Mouse (Mus musculus) B cell, adult 2 months (primary cell): Measurements from ENCODE around the gene Atad1.
A peak's percentile ranks its signal among the peaks of the same experiment; 100 is the strongest.
"Not testable (repeated sequence)": the region's sequence is repeated elsewhere in the genome, so short reads cannot be mapped to it uniquely, and the experiment has no call there.

ENCODE experiments used
- DNase-seq, 2 experiments: peaks; one replicate each; pipeline ENCODE4 v3.0.0; 2022

Atad1 gene

GRCm38 (mm10) chr19:32739686-32740085 lies at the start of gene Atad1:
Gene Atad1, minus strand, starts transcription at chr19:32739786.
- DNase-seq: no peak

- DNase-seq: not testable (repeated sequence)
These were observed 48.4 kb upstream of the Atad1 start for GRCm38 (mm10) chr19:32788016-32788415.

- not testable (repeated sequence) for DNase-seq
These were observed 47.8 kb upstream of the Atad1 start for GRCm38 (mm10) chr19:32787388-32787787.

- no peak for DNase-seq
These were observed 41.9 kb upstream of the Atad1 start for GRCm38 (mm10) chr19:32781305-32782071.

- no peak for DNase-seq
These were observed 39.5 kb upstream of the Atad1 start for GRCm38 (mm10) chr19:32779131-32779530.

- DNase-seq: no peak
These were observed 38.8 kb upstream of the Atad1 start for GRCm38 (mm10) chr19:32778411-32778810.

GRCm38 (mm10) chr19:32762493-32762892 lies 22.9 kb upstream of the Atad1 start:
- DNase-seq: no peak

GRCm38 (mm10) chr19:32761162-32761561 lies 21.6 kb upstream of the Atad1 start:
- no peak for DNase-seq

- DNase-seq: peak; percentile 46 to 52
These were observed 20.9 kb upstream of the Atad1 start for GRCm38 (mm10) chr19:32760499-32760898.

- DNase-seq: no peak
These were observed 19.9 kb upstream of the Atad1 start for GRCm38 (mm10) chr19:32759357-32760024.

- peak in 1 of 2 experiments; percentile 26 for DNase-seq
These were observed 19.2 kb upstream of the Atad1 start for GRCm38 (mm10) chr19:32758793-32759161.

- peak; percentile 60 to 64 for DNase-seq
These were observed 18.5 kb upstream of the Atad1 start for GRCm38 (mm10) chr19:32757831-32758792.

- peak; percentile 95 to 96 for DNase-seq
These were observed 17.5 kb upstream of the Atad1 start, which contains the start of gene Pten for GRCm38 (mm10) chr19:32756900-32757725. Gene Pten, plus strand, starts transcription at chr19:32757497.

GRCm38 (mm10) chr19:32756636-32756899 lies 17.0 kb upstream of the Atad1 start:
- no peak for DNase-seq

GRCm38 (mm10) chr19:32755792-32756635 lies 16.4 kb upstream of the Atad1 start:
- DNase-seq: peak; percentile 93 to 94

GRCm38 (mm10) chr19:32755104-32755791 lies 15.7 kb upstream of the Atad1 start:
- peak in 1 of 2 experiments; percentile 31 for DNase-seq

GRCm38 (mm10) chr19:32754188-32755000 lies 14.8 kb upstream of the Atad1 start:
- peak; percentile 84 to 86 for DNase-seq

- no peak for DNase-seq
These were observed 13.8 kb upstream of the Atad1 start for GRCm38 (mm10) chr19:32753386-32753785.

GRCm38 (mm10) chr19:32752357-32752756 lies 12.8 kb upstream of the Atad1 start:
- DNase-seq: no peak

GRCm38 (mm10) chr19:32749425-32749824 lies 9.8 kb upstream of the Atad1 start:
- DNase-seq: peak; percentile 30 to 44
